Mouse (Mus musculus): Measurements from ENCODE around the gene Gm5580.
"Not testable (repeated sequence)": the region's sequence is repeated elsewhere in the genome, so short reads cannot be mapped to it uniquely, and the experiment has no call there.

Gm5580 gene

DNA sequence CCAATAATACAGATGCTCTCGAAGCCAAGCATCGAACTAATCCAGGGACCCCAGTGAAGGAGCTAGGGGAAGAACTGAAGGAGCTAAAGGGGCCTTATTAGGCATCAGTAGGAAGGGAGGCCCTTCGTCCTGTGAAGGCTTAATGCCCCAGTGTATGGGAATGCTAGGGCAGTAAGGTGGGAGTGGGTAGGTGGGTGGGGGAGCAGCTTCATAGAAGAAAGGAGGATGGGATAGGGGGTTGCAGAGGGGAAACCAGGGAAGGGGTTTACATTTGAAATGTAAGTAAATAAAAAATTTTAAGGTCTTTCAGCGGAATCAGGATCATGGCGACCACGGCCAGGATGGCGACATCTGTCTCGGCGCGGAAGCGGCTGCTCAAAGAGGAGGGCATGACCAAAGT lies at the start of gene Gm5580:
Gene Gm5580 (plus strand): TSS at position 301 of the 400 bp plus-strand sequence.
- not testable (repeated sequence) for DNase-seq (ENCODE audit: low spot score in 2 of 2)

DNA sequence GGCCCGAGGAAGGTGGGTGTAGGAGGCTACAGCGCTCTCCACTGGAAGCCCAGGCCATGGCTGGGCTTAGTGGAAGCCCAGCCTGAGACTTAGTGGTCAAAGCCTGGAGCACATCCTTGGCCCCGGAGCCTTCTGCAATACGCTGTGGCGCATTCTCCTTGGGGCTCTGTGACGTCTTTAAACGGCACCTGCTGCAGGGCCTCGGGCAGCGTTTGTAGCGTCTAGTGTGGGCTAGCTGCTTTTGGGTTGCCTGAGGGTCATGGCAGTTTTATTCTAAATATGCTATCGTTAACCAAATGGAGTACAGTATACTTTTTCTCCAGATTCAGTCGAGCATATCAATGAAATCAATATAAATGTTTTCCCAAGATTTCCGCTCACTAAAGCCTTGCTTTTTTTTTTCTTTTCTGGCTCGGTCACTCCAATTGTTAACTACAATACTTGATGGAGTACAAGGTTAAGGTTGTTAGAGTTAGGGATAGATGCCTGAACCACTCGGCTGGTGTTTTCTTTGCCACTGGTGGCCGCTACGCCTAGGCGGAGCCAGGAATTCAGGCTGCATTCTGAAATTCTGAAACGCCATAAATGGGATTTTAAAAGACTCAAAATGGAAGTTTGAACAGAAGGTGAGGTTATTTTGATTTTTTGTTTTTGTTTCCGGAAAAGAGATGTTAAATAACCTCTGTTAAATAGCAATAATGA lies 44.5 kb upstream of the Gm5580 start, which contains the start of gene Olfr212:
Gene Olfr212 (plus strand): TSS at position 215 of the 702 bp plus-strand sequence.
- not testable (repeated sequence) for DNase-seq (ENCODE audit: low spot score in 2 of 2)

DNA sequence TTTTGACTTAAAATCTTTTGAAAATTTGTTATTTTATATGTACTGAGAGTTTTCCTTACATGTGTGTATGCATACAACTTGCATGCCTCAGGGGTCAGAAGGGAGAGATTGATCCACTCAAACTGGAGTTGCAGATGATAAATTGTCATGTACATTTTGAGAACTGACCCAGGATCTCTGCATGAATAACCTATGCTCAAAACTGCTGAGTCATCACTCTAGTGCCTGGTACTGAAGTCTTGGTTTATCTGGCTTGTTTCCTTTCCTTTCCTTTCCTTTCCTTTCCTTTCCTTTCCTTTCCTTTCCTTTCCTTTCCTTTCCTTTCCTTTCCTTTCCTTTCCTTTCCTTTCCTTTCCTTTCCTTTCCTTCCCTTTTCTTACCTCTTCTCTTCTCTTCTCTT lies 36.1 kb upstream of the Gm5580 start:
- DNase-seq (ENCODE audit: low spot score in 2 of 2): no peak

DNA sequence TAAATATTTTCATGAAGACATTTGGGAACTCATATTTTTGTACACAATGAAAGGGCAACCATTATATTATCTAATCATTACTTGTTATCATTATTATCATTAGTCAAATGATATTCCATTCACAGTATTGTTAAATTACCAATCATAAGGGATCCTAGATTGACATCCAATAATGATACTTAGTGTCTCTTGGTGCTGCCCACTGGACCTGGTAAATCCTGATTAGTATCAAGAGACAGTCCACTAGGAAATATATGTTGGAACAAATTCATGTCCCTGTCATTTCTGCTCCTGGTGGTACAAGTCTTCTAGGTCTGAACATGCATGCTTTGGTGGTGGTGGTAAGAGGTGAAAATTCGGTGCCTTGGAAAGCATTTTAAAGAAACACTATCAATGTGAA lies 12.8 kb upstream of the Gm5580 start, which contains the start of gene Olfr213:
Gene Olfr213 (plus strand): TSS at position 301 of the 400 bp plus-strand sequence.
- DNase-seq (ENCODE audit: low spot score in 2 of 2): no peak

DNA sequence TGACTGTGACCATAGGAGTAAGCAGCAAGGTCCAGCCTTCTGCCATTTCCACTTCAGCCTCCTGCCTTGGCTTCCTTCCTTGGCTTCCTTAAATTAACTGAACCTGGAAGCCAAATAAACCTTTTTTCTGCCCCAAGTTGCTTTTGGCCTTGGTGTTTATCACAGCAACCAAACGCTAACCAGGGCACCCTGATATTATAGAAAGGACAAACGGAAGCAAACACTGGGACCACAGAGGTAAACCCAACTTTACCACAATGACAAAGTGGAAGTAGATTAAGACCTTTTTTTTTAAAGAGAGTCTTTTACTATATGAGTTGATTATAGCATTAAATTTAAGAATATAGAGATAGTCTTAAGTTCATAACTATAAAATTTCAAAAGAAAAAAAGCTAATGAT lies 8.4 kb upstream of the Gm5580 start:
- no peak for DNase-seq (ENCODE audit: low spot score in 2 of 2)

DNA sequence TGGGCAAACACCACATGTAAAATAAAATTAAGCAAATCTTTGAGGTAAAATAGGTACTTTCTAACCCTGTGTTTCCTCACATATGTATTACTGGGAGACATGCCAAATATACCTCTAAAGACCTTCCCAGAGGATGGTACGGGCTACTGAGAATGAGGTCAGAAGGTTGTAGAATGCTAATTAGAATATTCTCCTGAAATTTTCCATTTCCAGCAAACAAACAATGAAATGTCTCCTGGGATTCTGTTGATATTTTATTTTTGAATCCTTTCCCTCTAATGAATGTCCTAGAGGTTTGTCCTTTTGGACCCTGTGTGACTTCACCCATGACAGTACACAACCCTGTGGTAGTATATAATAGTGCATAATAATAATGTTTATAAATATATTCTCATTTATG lies 3.0 kb downstream of the Gm5580 start, which contains the start of gene Olfr214:
Gene Olfr214 (plus strand): TSS at position 301 of the 400 bp plus-strand sequence.
- no peak for DNase-seq (ENCODE audit: low spot score in 2 of 2)

DNA sequence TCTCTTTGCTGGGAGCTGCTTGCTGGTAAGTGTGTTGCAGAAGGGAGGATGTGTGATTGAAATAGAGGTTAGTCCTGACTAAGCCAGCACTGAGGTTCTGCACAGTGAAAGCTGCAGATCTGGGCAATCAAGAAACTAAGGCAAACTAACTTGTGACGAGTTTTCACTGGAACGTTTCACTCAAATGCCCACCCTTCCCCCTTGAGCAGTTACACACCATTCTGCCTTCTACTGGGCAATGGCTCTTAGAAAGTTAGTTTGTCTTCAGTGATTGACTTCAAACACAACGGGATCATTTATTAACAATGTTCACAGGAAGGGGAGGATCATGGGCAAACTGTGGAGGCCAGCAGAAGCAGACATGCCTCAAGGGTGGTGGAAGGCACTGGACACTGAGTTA lies 4.0 kb downstream of the Gm5580 start:
- DNase-seq (ENCODE audit: low spot score in 2 of 2): no peak

DNA sequence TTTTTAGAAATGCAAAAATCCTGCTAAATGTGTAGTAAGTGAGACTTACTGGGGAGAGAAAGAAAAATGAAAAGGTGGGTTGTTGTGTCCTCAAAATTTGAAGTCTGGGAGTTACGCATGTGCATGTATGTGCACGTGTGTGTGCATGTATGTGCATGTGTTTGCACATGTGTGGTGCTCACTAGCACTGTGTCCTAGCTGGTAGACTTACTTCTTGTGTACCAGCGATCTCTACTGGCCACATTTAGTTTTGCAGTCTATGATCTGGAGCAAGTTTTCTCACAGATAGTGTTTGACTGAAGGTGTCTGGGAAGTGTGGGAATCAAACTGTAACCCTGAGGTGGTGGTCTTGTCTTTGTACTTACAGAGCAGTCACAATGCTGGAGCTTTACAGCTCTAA lies 18.9 kb downstream of the Gm5580 start:
- DNase-seq (ENCODE audit: low spot score in 2 of 2): no peak

DNA sequence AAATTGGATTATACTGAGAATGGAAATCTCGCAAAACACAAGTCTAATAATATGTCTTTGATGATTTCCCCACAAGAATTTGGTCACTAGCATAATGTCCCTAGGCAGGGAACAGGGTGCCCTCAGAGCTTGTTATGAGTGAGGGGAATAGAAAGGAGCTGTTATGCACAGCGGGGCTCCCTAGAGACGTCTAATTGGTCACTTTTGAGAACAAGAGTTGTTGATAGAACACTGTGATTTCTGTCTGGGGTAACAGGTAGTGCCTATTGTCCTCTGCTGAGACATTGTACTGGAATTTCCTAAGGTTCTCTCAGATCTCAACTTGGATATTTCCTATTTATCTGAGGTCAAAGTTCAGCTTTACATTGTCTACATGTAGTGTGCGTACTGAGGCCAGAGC lies 33.2 kb downstream of the Gm5580 start, which contains the start of gene Olfr215:
Gene Olfr215 (minus strand): TSS at position 101 of the 400 bp plus-strand sequence.
- DNase-seq (ENCODE audit: low spot score in 2 of 2): no peak

DNA sequence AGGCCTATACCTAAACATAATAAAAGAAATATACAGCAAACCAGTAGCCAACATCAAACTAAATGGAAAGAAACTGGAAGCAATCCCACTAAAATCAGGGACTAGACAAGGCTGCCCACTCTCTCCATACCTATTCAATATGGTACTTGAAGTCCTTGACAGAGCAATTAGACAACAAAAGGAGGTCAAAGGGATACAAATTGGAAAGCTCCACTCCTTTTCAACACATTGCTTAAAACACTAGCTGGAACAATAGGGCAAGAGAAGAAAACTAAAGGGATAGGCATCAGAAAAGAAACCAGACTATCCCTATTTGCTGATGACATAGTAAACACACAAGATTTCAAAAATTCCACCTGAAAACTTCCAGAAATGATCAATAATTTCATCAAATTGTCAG lies 50.0 kb downstream of the Gm5580 start:
- DNase-seq (ENCODE audit: low spot score in 2 of 2): not testable (repeated sequence)
